Mouse (Mus musculus): Measurements from ENCODE around the gene Eno4.

DNA sequence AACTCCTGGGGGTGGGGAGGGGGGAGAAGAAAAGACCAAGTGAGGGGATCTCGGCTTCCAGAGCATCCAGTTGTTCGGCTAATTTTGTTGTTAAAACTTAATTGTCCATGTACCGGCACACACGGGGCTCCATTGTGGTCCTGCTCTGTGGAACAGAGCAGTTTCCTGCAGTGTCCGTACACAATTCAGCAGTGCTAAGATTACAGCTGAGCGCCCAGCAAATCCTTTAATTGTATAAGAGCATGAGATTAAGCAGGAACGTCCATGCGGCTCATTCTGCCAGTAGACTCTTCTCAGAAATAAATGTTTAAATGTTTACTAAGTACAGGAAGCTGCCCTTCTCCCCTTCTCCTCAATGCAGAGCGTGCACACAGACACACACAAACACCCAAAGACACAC, 38.3 kb downstream of the Eno4 start:
- TF ChIP-seq CTCF (IDR thresholded peaks at IDR 0.05; ENCODE audit: low read depth) (no peak), EP300 (IDR thresholded peaks at IDR 0.05; ENCODE audit: low read depth) (no peak)

All from liver, embryonic 14.5 days (tissue).